Mouse (Mus musculus): ENCODE measurements around the gene Bcl7c. TPM values are rescaled to one million over a fixed set of nuclear protein-coding genes. Genes with fewer than 3 reads are reported as not detected.

The Bcl7c gene
- 15.7 and 47.8 TPM in 2 replicates for polyA plus RNA-seq (2012; rRNA removed; ENCODE audit: low replicate concordance)

GRCm38 (mm10) chr7:127708207-127709078 is at the start of gene Bcl7c:
Bcl7c (minus strand) TSS chr7:127708933.

GRCm38 (mm10) chr7:127744366-127745045 is 35.8 kb upstream of the Bcl7c start, which contains the start of gene Fbxl19:
Fbxl19 (plus strand) TSS chr7:127744543.

GRCm38 (mm10) chr7:127732066-127732465 is 23.3 kb upstream of the Bcl7c start, which contains the start of gene Ctf2:
Ctf2 (minus strand) TSS chr7:127732166.

GRCm38 (mm10) chr7:127712461-127713385 is 4.0 kb upstream of the Bcl7c start, which contains the start of gene Ctf1:
Ctf1 (plus strand) TSS chr7:127712736.

GRCm38 (mm10) chr7:127614891-127615843 is 93.6 kb downstream of the Bcl7c start, which contains the start of gene Zfp629:
Zfp629 (minus strand) TSS chr7:127615797.

Other genes starting within 250 kb of the Bcl7c start
- gene Prr14, start 249.3 kb downstream of the Bcl7c start, polyA plus RNA-seq (2012; rRNA removed; ENCODE audit: low replicate concordance): 65.7 and 102 TPM in 2 replicates
- gene Fbrs, start 229.7 kb downstream of the Bcl7c start, polyA plus RNA-seq (2012; rRNA removed; ENCODE audit: low replicate concordance): 20.0 and 36.9 TPM in 2 replicates
- 10.6 and 30.1 TPM in 2 replicates for gene Srcap, start 196.9 kb downstream of the Bcl7c start, polyA plus RNA-seq (2012; rRNA removed; ENCODE audit: low replicate concordance)
- 14.3 and 19.8 TPM in 2 replicates for gene Gm42715, start 189.3 kb downstream of the Bcl7c start, polyA plus RNA-seq (2012; rRNA removed; ENCODE audit: low replicate concordance)
- not detected in 2 replicates for gene Tmem265, start 147.5 kb downstream of the Bcl7c start, polyA plus RNA-seq (2012; rRNA removed; ENCODE audit: low replicate concordance)
- 59.0 and 79.2 TPM in 2 replicates for gene Phkg2, start 135.6 kb downstream of the Bcl7c start, polyA plus RNA-seq (2012; rRNA removed; ENCODE audit: low replicate concordance)
- 7.2 and 7.9 TPM in 2 replicates for gene Ccdc189, start 120.3 kb downstream of the Bcl7c start, polyA plus RNA-seq (2012; rRNA removed; ENCODE audit: low replicate concordance)
- gene Rnf40, start 120.2 kb downstream of the Bcl7c start, polyA plus RNA-seq (2012; rRNA removed; ENCODE audit: low replicate concordance): 26.1 and 45.6 TPM in 2 replicates
- gene Zfp629, start 93.1 kb downstream of the Bcl7c start, polyA plus RNA-seq (2012; rRNA removed; ENCODE audit: low replicate concordance): 8.4 and 24.5 TPM in 2 replicates
- gene Ctf1, start 3.8 kb upstream of the Bcl7c start, polyA plus RNA-seq (2012; rRNA removed; ENCODE audit: low replicate concordance): 7.2 and 19.4 TPM in 2 replicates
- 0.06 TPM in 1 of 2 replicates, not detected in the other for gene Ctf2, start 23.2 kb upstream of the Bcl7c start, polyA plus RNA-seq (2012; rRNA removed; ENCODE audit: low replicate concordance)
- gene Fbxl19, start 35.6 kb upstream of the Bcl7c start, polyA plus RNA-seq (2012; rRNA removed; ENCODE audit: low replicate concordance): 14.2 and 40.4 TPM in 2 replicates
- 41.3 and 59.8 TPM in 2 replicates for gene Orai3, start 60.9 kb upstream of the Bcl7c start, polyA plus RNA-seq (2012; rRNA removed; ENCODE audit: low replicate concordance)
- 9.2 and 15.6 TPM in 2 replicates for gene Setd1a, start 67.7 kb upstream of the Bcl7c start, polyA plus RNA-seq (2012; rRNA removed; ENCODE audit: low replicate concordance)
- gene Gm49388, start 76.7 kb upstream of the Bcl7c start, polyA plus RNA-seq (2012; rRNA removed; ENCODE audit: low replicate concordance): not detected in 2 replicates
- 116 and 139 TPM in 2 replicates for gene Hsd3b7, start 91.7 kb upstream of the Bcl7c start, polyA plus RNA-seq (2012; rRNA removed; ENCODE audit: low replicate concordance)
- gene Stx4a, start 115.4 kb upstream of the Bcl7c start, polyA plus RNA-seq (2012; rRNA removed; ENCODE audit: low replicate concordance): 93.0 and 101 TPM in 2 replicates
- 26.2 and 31.8 TPM in 2 replicates for gene Stx1b, start 115.6 kb upstream of the Bcl7c start, polyA plus RNA-seq (2012; rRNA removed; ENCODE audit: low replicate concordance)
- gene Zfp646, start 167.3 kb upstream of the Bcl7c start, polyA plus RNA-seq (2012; rRNA removed; ENCODE audit: low replicate concordance): 12.4 and 27.7 TPM in 2 replicates
- 4.4 and 8.0 TPM in 2 replicates for gene Zfp668, start 167.9 kb upstream of the Bcl7c start, polyA plus RNA-seq (2012; rRNA removed; ENCODE audit: low replicate concordance)
- gene Prss53, start 182.0 kb upstream of the Bcl7c start, polyA plus RNA-seq (2012; rRNA removed; ENCODE audit: low replicate concordance): 3.2 and 5.8 TPM in 2 replicates
- gene Gm21974, start 186.5 kb upstream of the Bcl7c start, polyA plus RNA-seq (2012; rRNA removed; ENCODE audit: low replicate concordance): not detected in 2 replicates
- gene Vkorc1, start 186.7 kb upstream of the Bcl7c start, polyA plus RNA-seq (2012; rRNA removed; ENCODE audit: low replicate concordance): 258 and 271 TPM in 2 replicates
- 153 and 162 TPM in 2 replicates for gene Bckdk, start 195.1 kb upstream of the Bcl7c start, polyA plus RNA-seq (2012; rRNA removed; ENCODE audit: low replicate concordance)
- 17.5 and 22.7 TPM in 2 replicates for gene Kat8, start 203.6 kb upstream of the Bcl7c start, polyA plus RNA-seq (2012; rRNA removed; ENCODE audit: low replicate concordance)
- 0.29 and 50.1 TPM in 2 replicates for gene Prss8, start 221.2 kb upstream of the Bcl7c start, polyA plus RNA-seq (2012; rRNA removed; ENCODE audit: low replicate concordance)
- 27.9 and 44.9 TPM in 2 replicates for gene Prss36, start 237.8 kb upstream of the Bcl7c start, polyA plus RNA-seq (2012; rRNA removed; ENCODE audit: low replicate concordance)

Data from subcutaneous adipose tissue, adult 2 months (tissue).